Mouse (Mus musculus): ENCODE results near the gene Bend6. TPM values are rescaled to one million over a fixed set of nuclear protein-coding genes. Genes with fewer than 3 reads are reported as not detected.
"Not testable (repeated sequence)": the region's sequence is repeated elsewhere in the genome, so short reads cannot be mapped to it uniquely, and the experiment has no call there.

Gene Bend6
- total RNA-seq, 2 experiments from 2014 or later = 71.7 to 72.1 TPM

- DNase-seq (ENCODE audit: low spot score in 2 of 2) = no peak
- H3K4me3 ChIP-seq = no peak overlapping the region
- no peak for TF ChIP-seq CTCF (conservative IDR thresholded peaks at IDR 0.05)
- H3K27ac ChIP-seq = no peak overlapping the region
Measured at GRCm38 (mm10) chr1:33897426-33897825, 10.2 kb downstream of the Bend6 start.

- DNase-seq (ENCODE audit: low spot score in 2 of 2) = no peak
- H3K27ac ChIP-seq = no peak overlapping the region
- H3K4me3 ChIP-seq = no peak overlapping the region
- no peak for TF ChIP-seq CTCF (conservative IDR thresholded peaks at IDR 0.05)
Measured at GRCm38 (mm10) chr1:33896666-33897065, 10.9 kb downstream of the Bend6 start.

GRCm38 (mm10) chr1:33896116-33896515 is 11.5 kb downstream of the Bend6 start:
- no peak for DNase-seq (ENCODE audit: low spot score in 2 of 2)
- Histone ChIP-seq H3K4me3 (no peak overlapping the region), H3K27ac (no peak overlapping the region)
- no peak for TF ChIP-seq CTCF (conservative IDR thresholded peaks at IDR 0.05)

- Histone ChIP-seq H3K27ac (no peak overlapping the region), H3K4me3 (no peak overlapping the region)
- TF ChIP-seq CTCF (conservative IDR thresholded peaks at IDR 0.05) = peak; percentile 92
- DNase-seq (ENCODE audit: low spot score in 2 of 2) = peak; percentile 58 to 67
Measured at GRCm38 (mm10) chr1:33892784-33893183, 14.8 kb downstream of the Bend6 start.

- peak overlapping the region; percentile 28 for H3K27ac ChIP-seq
Measured at GRCm38 (mm10) chr1:33883102-33883839, 24.3 kb downstream of the Bend6 start.

GRCm38 (mm10) chr1:33878170-33878569 is 29.4 kb downstream of the Bend6 start:
- no peak for DNase-seq (ENCODE audit: low spot score in 2 of 2)
- no peak overlapping the region for H3K4me3 ChIP-seq
- no peak for TF ChIP-seq CTCF (conservative IDR thresholded peaks at IDR 0.05)
- no peak overlapping the region for H3K27ac ChIP-seq

More at GRCm38 (mm10) chr1:33883102-33883839, 24.3 kb downstream of the Bend6 start:
- peak; percentile 61 for TF ChIP-seq CTCF (conservative IDR thresholded peaks at IDR 0.05)
- peak; percentile 13 to 41 for DNase-seq (ENCODE audit: low spot score in 2 of 2)
- H3K4me3 ChIP-seq = peak overlapping the region; percentile 37

GRCm38 (mm10) chr1:33876416-33876815 is 31.2 kb downstream of the Bend6 start:
- DNase-seq (ENCODE audit: low spot score in 2 of 2) = no peak
- no peak overlapping the region for H3K27ac ChIP-seq
- H3K4me3 ChIP-seq = no peak overlapping the region
- no peak for TF ChIP-seq CTCF (conservative IDR thresholded peaks at IDR 0.05)

GRCm38 (mm10) chr1:33875691-33876090 is 31.9 kb downstream of the Bend6 start:
- H3K4me3 ChIP-seq = no peak overlapping the region
- DNase-seq (ENCODE audit: low spot score in 2 of 2) = peak in 1 of 2 experiments; percentile 16
- TF ChIP-seq CTCF (conservative IDR thresholded peaks at IDR 0.05) = peak; percentile 69
- H3K27ac ChIP-seq = no peak overlapping the region

- no peak overlapping the region for H3K27ac ChIP-seq
- TF ChIP-seq CTCF (conservative IDR thresholded peaks at IDR 0.05) = no peak
- no peak overlapping the region for H3K4me3 ChIP-seq
- no peak for DNase-seq (ENCODE audit: low spot score in 2 of 2)
Measured at GRCm38 (mm10) chr1:33873561-33873960, 34.1 kb downstream of the Bend6 start.

- DNase-seq (ENCODE audit: low spot score in 2 of 2) = no peak
- TF ChIP-seq CTCF (conservative IDR thresholded peaks at IDR 0.05) = no peak
- no peak overlapping the region for H3K27ac ChIP-seq
- H3K4me3 ChIP-seq = no peak overlapping the region
Measured at GRCm38 (mm10) chr1:33869437-33869836, 38.2 kb downstream of the Bend6 start.

- no peak for TF ChIP-seq CTCF (conservative IDR thresholded peaks at IDR 0.05)
- Histone ChIP-seq H3K27ac (no peak overlapping the region), H3K4me3 (no peak overlapping the region)
- DNase-seq (ENCODE audit: low spot score in 2 of 2) = no peak
Measured at GRCm38 (mm10) chr1:33869031-33869430, 38.6 kb downstream of the Bend6 start.

- no peak for DNase-seq (ENCODE audit: low spot score in 2 of 2)
- peak; percentile 62 for TF ChIP-seq CTCF (conservative IDR thresholded peaks at IDR 0.05)
- H3K27ac ChIP-seq = no peak overlapping the region
Measured at GRCm38 (mm10) chr1:33846807-33847206, 60.8 kb downstream of the Bend6 start.

GRCm38 (mm10) chr1:33843823-33844222 is 63.8 kb downstream of the Bend6 start:
- TF ChIP-seq CTCF (conservative IDR thresholded peaks at IDR 0.05) = no peak
- no peak overlapping the region for H3K27ac ChIP-seq
- no peak overlapping the region for H3K4me3 ChIP-seq
- no peak for DNase-seq (ENCODE audit: low spot score in 2 of 2)

More at GRCm38 (mm10) chr1:33846807-33847206, 60.8 kb downstream of the Bend6 start:
- H3K4me3 ChIP-seq = no peak overlapping the region

GRCm38 (mm10) chr1:33838952-33839351 is 68.7 kb downstream of the Bend6 start:
- not testable (repeated sequence) for H3K27ac ChIP-seq; H3K4me3 ChIP-seq; DNase-seq (ENCODE audit: low spot score in 2 of 2)

Data from layer of hippocampus, adult 2 months (tissue).